Mouse (Mus musculus): ENCODE measurements around the gene Abcb9. TPM values are rescaled to one million over a fixed set of nuclear protein-coding genes. Genes with fewer than 3 reads are reported as not detected.

The Abcb9 gene
- polyA plus RNA-seq, 1 experiment = 0.46 TPM

DNA sequence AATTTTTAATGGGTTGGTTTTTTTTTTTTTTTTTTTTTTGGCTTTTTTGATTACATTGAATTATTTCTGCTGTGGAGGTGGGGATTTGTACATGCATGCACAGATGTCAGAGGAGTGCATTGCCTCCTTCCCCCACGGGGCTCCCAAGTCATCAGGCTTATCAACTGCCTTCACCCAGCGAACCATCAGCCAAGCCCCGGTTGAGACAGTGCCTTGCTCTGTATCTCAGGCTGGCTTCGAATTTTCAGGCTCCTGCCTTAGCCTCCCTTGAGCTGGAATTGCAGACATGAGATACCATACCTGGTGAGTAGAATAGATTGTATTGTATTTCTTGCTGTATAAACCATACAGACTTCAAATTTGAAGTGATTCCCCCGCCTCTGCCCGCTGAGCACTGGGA is 56.0 kb downstream of the Abcb9 start:
- no peak overlapping the region for H3ac ChIP-seq (ENCODE audit: control insufficient read depth, insufficient read length, low read depth)
- TF ChIP-seq CEBPB (IDR thresholded peaks at IDR 0.05; ENCODE audit: low read depth) = no peak
- TF ChIP-seq USF1 (IDR thresholded peaks at IDR 0.05; ENCODE audit: low read depth) = no peak
- no peak for TF ChIP-seq MAX (IDR thresholded peaks at IDR 0.05)
- TF ChIP-seq CTCF (IDR thresholded peaks at IDR 0.05; ENCODE audit: control insufficient read depth, insufficient read depth, insufficient read length) = no peak
- no peak for TF ChIP-seq FOSL1 (IDR thresholded peaks at IDR 0.05; ENCODE audit: insufficient read depth, low read length, poor library complexity, severe bottlenecking)
- no peak for TF ChIP-seq MYOG (IDR thresholded peaks at IDR 0.05; ENCODE audit: control insufficient read depth, extremely low read depth, insufficient read length)
- TF ChIP-seq MYOD1 (IDR thresholded peaks at IDR 0.05; ENCODE audit: control insufficient read depth, insufficient read length, low read depth) = no peak
- no peaks in the 10 kb centered on the region for H3K79me2 ChIP-seq (ENCODE audit: control insufficient read depth, insufficient read depth)
- no peaks in the 10 kb centered on the region for H3K36me3 ChIP-seq (ENCODE audit: control insufficient read depth, insufficient read depth)
- H3K79me3 ChIP-seq (ENCODE audit: low read depth) = no peaks in the 10 kb centered on the region
- H3K27me3 ChIP-seq (ENCODE audit: control insufficient read depth, insufficient read depth, insufficient read length) = no peaks in the 10 kb centered on the region
- no peak overlapping the region for H3K4me3 ChIP-seq (ENCODE audit: insufficient read depth, poor library complexity, severe bottlenecking)

GRCm38 (mm10) chr5:124036836-124037235 is 58.8 kb downstream of the Abcb9 start:
- Histone ChIP-seq H3K27me3 (ENCODE audit: control insufficient read depth, insufficient read depth, insufficient read length) (no peaks in the 10 kb centered on the region), H3K79me3 (ENCODE audit: low read depth) (peaks cover 2% of the 10 kb centered on the region), H3K36me3 (ENCODE audit: control insufficient read depth, insufficient read depth) (no peaks in the 10 kb centered on the region), H3K4me3 (ENCODE audit: insufficient read depth, poor library complexity, severe bottlenecking) (no peak overlapping the region), H3ac (ENCODE audit: control insufficient read depth, insufficient read length, low read depth) (no peak overlapping the region), H3K79me2 (ENCODE audit: control insufficient read depth, insufficient read depth) (peaks cover 4% of the 10 kb centered on the region)
- TF ChIP-seq MAX (IDR thresholded peaks at IDR 0.05) = no peak

GRCm38 (mm10) chr5:124036341-124036740 is 59.3 kb downstream of the Abcb9 start:
- TF ChIP-seq USF1 (IDR thresholded peaks at IDR 0.05; ENCODE audit: low read depth) (no peak), CTCF (IDR thresholded peaks at IDR 0.05; ENCODE audit: control insufficient read depth, insufficient read depth, insufficient read length) (no peak), MYOG (IDR thresholded peaks at IDR 0.05; ENCODE audit: control insufficient read depth, extremely low read depth, insufficient read length) (no peak), CEBPB (IDR thresholded peaks at IDR 0.05; ENCODE audit: low read depth) (no peak), MAX (IDR thresholded peaks at IDR 0.05) (no peak), MYOD1 (IDR thresholded peaks at IDR 0.05; ENCODE audit: control insufficient read depth, insufficient read length, low read depth) (no peak), FOSL1 (IDR thresholded peaks at IDR 0.05; ENCODE audit: insufficient read depth, low read length, poor library complexity, severe bottlenecking) (no peak)
- no peak overlapping the region for H3K4me3 ChIP-seq (ENCODE audit: insufficient read depth, poor library complexity, severe bottlenecking)
- H3K27me3 ChIP-seq (ENCODE audit: control insufficient read depth, insufficient read depth, insufficient read length) = no peaks in the 10 kb centered on the region
- no peak overlapping the region for H3ac ChIP-seq (ENCODE audit: control insufficient read depth, insufficient read length, low read depth)
- H3K79me2 ChIP-seq (ENCODE audit: control insufficient read depth, insufficient read depth) = peaks cover 9% of the 10 kb centered on the region
- no peaks in the 10 kb centered on the region for H3K36me3 ChIP-seq (ENCODE audit: control insufficient read depth, insufficient read depth)
- H3K79me3 ChIP-seq (ENCODE audit: low read depth) = peaks cover 7% of the 10 kb centered on the region

- Histone ChIP-seq H3K79me3 (ENCODE audit: low read depth) (peaks cover 12% of the 10 kb centered on the region), H3K4me3 (ENCODE audit: insufficient read depth, poor library complexity, severe bottlenecking) (no peak overlapping the region), H3ac (ENCODE audit: control insufficient read depth, insufficient read length, low read depth) (no peak overlapping the region), H3K79me2 (ENCODE audit: control insufficient read depth, insufficient read depth) (peaks cover 14% of the 10 kb centered on the region), H3K36me3 (ENCODE audit: control insufficient read depth, insufficient read depth) (no peaks in the 10 kb centered on the region), H3K27me3 (ENCODE audit: control insufficient read depth, insufficient read depth, insufficient read length) (no peaks in the 10 kb centered on the region)
- TF ChIP-seq USF1 (IDR thresholded peaks at IDR 0.05; ENCODE audit: low read depth) (no peak), MYOD1 (IDR thresholded peaks at IDR 0.05; ENCODE audit: control insufficient read depth, insufficient read length, low read depth) (no peak), MYOG (IDR thresholded peaks at IDR 0.05; ENCODE audit: control insufficient read depth, extremely low read depth, insufficient read length) (no peak), FOSL1 (IDR thresholded peaks at IDR 0.05; ENCODE audit: insufficient read depth, low read length, poor library complexity, severe bottlenecking) (no peak), CTCF (IDR thresholded peaks at IDR 0.05; ENCODE audit: control insufficient read depth, insufficient read depth, insufficient read length) (no peak), CEBPB (IDR thresholded peaks at IDR 0.05; ENCODE audit: low read depth) (no peak), MAX (IDR thresholded peaks at IDR 0.05) (no peak)
Measured at GRCm38 (mm10) chr5:124035806-124036205, 59.8 kb downstream of the Abcb9 start.

DNA sequence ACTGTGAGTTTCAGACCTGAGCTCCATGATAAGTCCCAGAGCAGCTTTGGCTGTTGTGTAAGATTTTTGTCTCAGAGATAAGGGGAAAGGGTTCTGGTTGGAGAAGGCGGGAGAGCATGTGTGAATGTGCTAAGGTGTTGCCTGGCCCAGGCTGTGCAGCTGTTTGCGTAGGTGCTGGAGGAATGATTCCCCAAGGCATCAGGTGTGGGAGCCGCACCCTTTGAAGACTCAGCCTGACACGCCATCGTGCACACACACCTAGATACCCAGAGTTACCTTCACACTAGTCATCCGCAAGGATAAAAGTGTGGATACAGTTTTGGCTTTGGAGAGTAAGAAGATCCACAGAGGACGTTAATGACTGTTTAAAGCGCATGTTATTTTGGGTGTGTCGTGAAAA is 60.2 kb downstream of the Abcb9 start:
- H3K79me2 ChIP-seq (ENCODE audit: control insufficient read depth, insufficient read depth) = peaks cover 18% of the 10 kb centered on the region
- TF ChIP-seq CEBPB (IDR thresholded peaks at IDR 0.05; ENCODE audit: low read depth) = no peak
- TF ChIP-seq USF1 (IDR thresholded peaks at IDR 0.05; ENCODE audit: low read depth) = no peak
- no peak for TF ChIP-seq FOSL1 (IDR thresholded peaks at IDR 0.05; ENCODE audit: insufficient read depth, low read length, poor library complexity, severe bottlenecking)
- no peak for TF ChIP-seq MYOG (IDR thresholded peaks at IDR 0.05; ENCODE audit: control insufficient read depth, extremely low read depth, insufficient read length)
- no peak for TF ChIP-seq MYOD1 (IDR thresholded peaks at IDR 0.05; ENCODE audit: control insufficient read depth, insufficient read length, low read depth)
- TF ChIP-seq CTCF (IDR thresholded peaks at IDR 0.05; ENCODE audit: control insufficient read depth, insufficient read depth, insufficient read length) = no peak
- TF ChIP-seq MAX (IDR thresholded peaks at IDR 0.05) = no peak
- H3K4me3 ChIP-seq (ENCODE audit: insufficient read depth, poor library complexity, severe bottlenecking) = no peak overlapping the region
- peaks cover 16% of the 10 kb centered on the region for H3K79me3 ChIP-seq (ENCODE audit: low read depth)
- H3K36me3 ChIP-seq (ENCODE audit: control insufficient read depth, insufficient read depth) = no peaks in the 10 kb centered on the region
- H3ac ChIP-seq (ENCODE audit: control insufficient read depth, insufficient read length, low read depth) = no peak overlapping the region
- H3K27me3 ChIP-seq (ENCODE audit: control insufficient read depth, insufficient read depth, insufficient read length) = no peaks in the 10 kb centered on the region

DNA sequence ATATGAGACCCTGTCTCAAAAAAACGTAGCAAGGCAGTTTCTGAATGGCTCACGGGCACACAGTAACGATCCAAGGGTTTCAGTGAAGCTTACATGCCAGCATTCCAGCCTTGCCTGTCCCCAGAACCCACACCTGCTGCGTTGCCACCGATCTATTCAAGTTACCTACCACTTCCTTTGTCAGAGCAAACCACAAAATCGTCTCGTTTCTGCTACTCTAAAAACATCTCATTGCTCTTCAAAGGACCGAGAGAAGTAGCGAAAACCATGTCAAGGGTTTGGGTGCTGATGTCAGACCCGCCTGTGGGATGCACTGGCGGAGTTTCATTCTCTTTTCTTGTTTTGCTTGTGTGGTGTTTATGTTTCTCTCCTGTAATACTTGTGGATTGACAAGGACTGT is 61.1 kb downstream of the Abcb9 start:
- TF ChIP-seq CEBPB (IDR thresholded peaks at IDR 0.05; ENCODE audit: low read depth) (no peak), USF1 (IDR thresholded peaks at IDR 0.05; ENCODE audit: low read depth) (no peak), MYOG (IDR thresholded peaks at IDR 0.05; ENCODE audit: control insufficient read depth, extremely low read depth, insufficient read length) (no peak), CTCF (IDR thresholded peaks at IDR 0.05; ENCODE audit: control insufficient read depth, insufficient read depth, insufficient read length) (no peak), MAX (IDR thresholded peaks at IDR 0.05) (no peak), MYOD1 (IDR thresholded peaks at IDR 0.05; ENCODE audit: control insufficient read depth, insufficient read length, low read depth) (no peak), FOSL1 (IDR thresholded peaks at IDR 0.05; ENCODE audit: insufficient read depth, low read length, poor library complexity, severe bottlenecking) (no peak)
- Histone ChIP-seq H3K4me3 (ENCODE audit: insufficient read depth, poor library complexity, severe bottlenecking) (no peak overlapping the region), H3K79me3 (ENCODE audit: low read depth) (peaks cover 25% of the 10 kb centered on the region), H3K79me2 (ENCODE audit: control insufficient read depth, insufficient read depth) (peaks cover 27% of the 10 kb centered on the region), H3K27me3 (ENCODE audit: control insufficient read depth, insufficient read depth, insufficient read length) (no peaks in the 10 kb centered on the region), H3K36me3 (ENCODE audit: control insufficient read depth, insufficient read depth) (no peaks in the 10 kb centered on the region), H3ac (ENCODE audit: control insufficient read depth, insufficient read length, low read depth) (no peak overlapping the region)

Data from C2C12 (cell line).